7 mouse cellular contexts compared by ENCODE assay signal in genomic region chr6:29717952-29718521, GRCm38 (mm10). TPM values are rescaled to one million over a fixed set of nuclear protein-coding genes. Genes with fewer than 3 reads are reported as not detected.
DNase-seq lines count a peak whose midpoint lies in the region; ATAC-seq and TF ChIP-seq lines count a peak whose summit lies in the region.

No protein-coding gene starts in this region.

- WGBS in kidney, postnatal 0 days, result 20% methylated on average over 14 of the region's 14 CpGs
- 19% methylated on average over 14 of the region's 14 CpGs for WGBS in midbrain, embryonic 14.5 days

- peak; percentile 49 for DNase-seq in ovary, postnatal 36 days (ENCODE audit: low spot score)
- no peak for DNase-seq in ovary, postnatal 14 days (ENCODE audit: low spot score)
- peak; percentile 75 to 79 for DNase-seq in cerebellum, postnatal 10 days
- DNase-seq in gastrocnemius, adult 2 months, result peak; percentile 74
- peak; percentile 10 for DNase-seq in kidney, postnatal 0 days (ENCODE audit: low spot score)
- peak; percentile 70 for DNase-seq in midbrain, embryonic 14.5 days

- intact Hi-C loops in gastrocnemius, adult 2 months (cut with DNase I), result no loop called here

- 0 out of 2 replicates have a peak, but pooled peaks cover 6% of the 10 kb centered on the region for H3K4me1 ChIP-seq in kidney, postnatal 0 days (replicated peaks; ENCODE audit: insufficient read depth, low read length)
- peaks cover 13% of the 10 kb centered on the region for H3K4me1 ChIP-seq in midbrain, embryonic 14.5 days (ENCODE audit: control insufficient read depth, insufficient read depth, low read length)

- no peak overlapping the region for H3K4me3 ChIP-seq in gastrocnemius, adult 2 months
- H3K4me3 ChIP-seq in kidney, postnatal 0 days (replicated peaks; ENCODE audit: low read depth, low read length), result no peak overlapping the region
- 0 out of 2 replicates have a peak overlapping the region, but pooled peaks have one; percentile 1 for H3K4me3 ChIP-seq in midbrain, embryonic 14.5 days (replicated peaks; ENCODE audit: low read depth, low read length)

- no peaks in the 10 kb centered on the region for H3K9me3 ChIP-seq in kidney, postnatal 0 days (replicated peaks; ENCODE audit: low read length)
- H3K9me3 ChIP-seq in midbrain, embryonic 14.5 days (ENCODE audit: control insufficient read depth, low read length), result no peaks in the 10 kb centered on the region

- no peak overlapping the region for H3K27ac ChIP-seq in gastrocnemius, adult 2 months
- H3K27ac ChIP-seq in kidney, postnatal 0 days, result no peak overlapping the region
- no peak overlapping the region for H3K27ac ChIP-seq in midbrain, embryonic 14.5 days (replicated peaks; ENCODE audit: low read depth, low read length)

- H3K27me3 ChIP-seq in kidney, postnatal 0 days (ENCODE audit: insufficient read depth, low read length), result no peaks in the 10 kb centered on the region
- no peaks in the 10 kb centered on the region for H3K27me3 ChIP-seq in midbrain, embryonic 14.5 days (ENCODE audit: control insufficient read depth, insufficient read depth, low read length)

- H3K9ac ChIP-seq in kidney, postnatal 0 days (ENCODE audit: low read depth, low read length), result peak overlapping the region; percentile 4; the same call in 1 of the 2 replicates
- peak overlapping the region; percentile 26; the same call in 1 of the 2 replicates for H3K9ac ChIP-seq in midbrain, embryonic 14.5 days (replicated peaks; ENCODE audit: low read length)

- peak; percentile 27; the same call in 1 of the 2 replicates for ATAC-seq in kidney, postnatal 0 days (replicated peaks; ENCODE audit: low FRiP score, low read depth)
- peak; percentile 66 for ATAC-seq in midbrain, embryonic 14.5 days (ENCODE audit: low FRiP score, low TSS enrichment)
- ATAC-seq in megakaryocyte progenitor cell, adult 5-6 weeks (replicated peaks; ENCODE audit: poor library complexity), result no peak

- H3K36me3 ChIP-seq in kidney, postnatal 0 days (ENCODE audit: insufficient read depth, low read length), result no peaks in the 10 kb centered on the region
- no peaks in the 10 kb centered on the region for H3K36me3 ChIP-seq in midbrain, embryonic 14.5 days (ENCODE audit: control insufficient read depth, insufficient read depth, low read length)

- H3K4me2 ChIP-seq in kidney, postnatal 0 days (ENCODE audit: low read length), result peak overlapping the region; percentile 64
- H3K4me2 ChIP-seq in midbrain, embryonic 14.5 days (ENCODE audit: low read length), result peak overlapping the region; percentile 42

- no peak for TF ChIP-seq CTCF in gastrocnemius, adult 2 months (IDR thresholded peaks at IDR 0.05)
- no peak for TF ChIP-seq CTCF in kidney, postnatal 0 days (IDR thresholded peaks at IDR 0.05; ENCODE audit: low read depth)

RNA-seq across cellular contexts. Expression of gene Smo, which starts 17.3 kb away (rescaled TPM):
- 1 to 10 TPM; 2.8 to 5.0 TPM for total RNA-seq in gastrocnemius, adult 2 months (2021)
- 26.4 and 27.5 TPM in 2 replicates for polyA plus RNA-seq in kidney, postnatal 0 days (2015; fragmentation: Nextera tagmentation; extraction: Ambion mirVana)
- 9.2 and 14.4 TPM in 2 replicates for polyA plus RNA-seq in midbrain, embryonic 14.5 days (2014; fragmentation: Nextera tagmentation; extraction: Ambion mirVana)
- total RNA-seq in megakaryocyte progenitor cell, adult 5-6 weeks (2015), result 25.5 and 33.6 TPM in 2 replicates
- 16.4 and 19.9 TPM in 2 replicates for total RNA-seq in megakaryocyte progenitor cell, adult 5-6 weeks (2017)

RNA-seq across cellular contexts. Expression of gene Tspan33, which starts 24.0 kb away (rescaled TPM):
- 1 to 10 TPM; 1.9 to 2.8 TPM for total RNA-seq in gastrocnemius, adult 2 months (2021)
- polyA plus RNA-seq in kidney, postnatal 0 days (2015; fragmentation: Nextera tagmentation; extraction: Ambion mirVana), result 24.9 and 25.2 TPM in 2 replicates
- polyA plus RNA-seq in midbrain, embryonic 14.5 days (2014; fragmentation: Nextera tagmentation; extraction: Ambion mirVana), result 3.2 and 3.8 TPM in 2 replicates
- 4.6 and 5.4 TPM in 2 replicates for total RNA-seq in megakaryocyte progenitor cell, adult 5-6 weeks (2015)
- 3.7 and 5.8 TPM in 2 replicates for total RNA-seq in megakaryocyte progenitor cell, adult 5-6 weeks (2017)

RNA-seq across cellular contexts. Expression of gene Ahcyl2, which starts 49.8 kb away (rescaled TPM):
- total RNA-seq in gastrocnemius, adult 2 months (2021), result 10 to 100 TPM; 14.7 to 20.3 TPM
- 18.5 and 18.7 TPM in 2 replicates for polyA plus RNA-seq in kidney, postnatal 0 days (2015; fragmentation: Nextera tagmentation; extraction: Ambion mirVana)
- 15.1 and 18.0 TPM in 2 replicates for polyA plus RNA-seq in midbrain, embryonic 14.5 days (2014; fragmentation: Nextera tagmentation; extraction: Ambion mirVana)
- 10.2 and 19.1 TPM in 2 replicates for total RNA-seq in megakaryocyte progenitor cell, adult 5-6 weeks (2015)
- total RNA-seq in megakaryocyte progenitor cell, adult 5-6 weeks (2017), result 14.0 and 38.9 TPM in 2 replicates
